Mouse (Mus musculus) frontal cortex, postnatal 36 days (tissue): ENCODE results near the gene Ndufa3.
"Not testable (repeated sequence)": the region's sequence is repeated elsewhere in the genome, so short reads cannot be mapped to it uniquely, and the experiment has no call there.

Source experiments
- DNase-seq, 2 experiments: peaks; one replicate each; pipeline ENCODE4 v3.0.0; 2022; ENCODE audit warnings: low spot score in 2 of 2

Ndufa3 gene

GRCm38 (mm10) chr7:3617242-3617995, at the start of gene Ndufa3:
TSS of gene Ndufa3 (plus strand) at chr7:3617373.
- DNase-seq, result peak; percentile 86 to 89

- DNase-seq, result no peak
Observed at GRCm38 (mm10) chr7:3569725-3570124, 47.4 kb upstream of the Ndufa3 start.

DNA sequence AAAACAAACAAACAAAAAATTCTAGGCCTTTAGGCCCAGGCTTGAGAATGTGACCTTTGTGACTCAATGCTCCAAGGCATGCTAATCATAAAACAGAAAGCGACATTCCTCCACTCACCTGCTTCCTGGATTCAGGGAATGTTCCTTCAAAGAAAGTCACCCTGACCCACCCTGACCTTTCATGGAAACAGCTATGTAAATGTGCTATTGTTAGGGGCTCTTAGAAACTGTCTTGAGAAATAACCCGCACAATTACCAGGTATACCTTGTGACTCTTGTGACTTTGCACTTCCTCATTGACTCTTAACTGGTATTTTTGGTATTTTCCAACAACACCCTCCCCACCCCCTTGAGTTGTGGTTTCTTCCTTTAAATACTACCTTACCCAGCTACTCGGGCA, 46.6 kb upstream of the Ndufa3 start:
- not testable (repeated sequence) for DNase-seq

DNA sequence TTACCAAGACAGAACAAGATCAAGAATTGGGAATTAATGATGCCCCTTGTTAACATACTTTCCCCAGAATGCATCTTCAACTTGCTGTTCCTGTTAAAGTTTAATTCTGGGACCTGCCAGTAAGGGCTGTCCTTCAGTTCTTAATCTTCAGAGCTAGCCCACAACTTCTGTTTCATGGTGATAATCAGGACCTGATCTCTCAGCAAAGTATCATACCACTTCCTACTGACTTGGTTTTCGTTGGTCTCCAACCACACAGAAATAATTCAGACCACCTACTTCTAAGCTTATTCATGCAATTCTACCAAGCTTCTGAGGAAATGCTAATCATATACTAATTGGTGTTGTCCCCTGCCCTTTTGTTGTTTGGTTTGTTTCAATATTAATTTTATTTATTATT, 45.3 kb upstream of the Ndufa3 start:
- no peak for DNase-seq

DNA sequence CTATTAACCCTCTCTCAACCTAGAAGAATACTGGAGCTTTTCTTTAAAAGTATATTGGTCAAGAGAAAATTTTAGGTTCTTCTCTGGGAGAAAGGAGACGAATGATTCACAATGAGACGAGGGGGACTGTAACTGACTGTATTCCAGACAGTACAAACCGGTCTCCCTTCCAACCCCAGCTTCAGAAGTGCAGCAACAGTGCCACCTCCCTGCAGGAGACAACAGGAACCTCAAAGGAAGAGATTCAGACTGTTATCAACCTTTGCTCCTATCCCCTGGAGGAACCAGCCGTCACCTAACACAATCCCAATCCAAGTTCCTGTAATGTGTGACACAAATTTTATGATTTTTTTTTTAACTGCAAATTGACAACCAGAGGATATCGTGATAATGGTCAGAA, 43.0 kb upstream of the Ndufa3 start:
- DNase-seq, result peak; percentile 28 to 30

- DNase-seq, result no peak
Observed at GRCm38 (mm10) chr7:3576354-3577124, 40.6 kb upstream of the Ndufa3 start.

DNA sequence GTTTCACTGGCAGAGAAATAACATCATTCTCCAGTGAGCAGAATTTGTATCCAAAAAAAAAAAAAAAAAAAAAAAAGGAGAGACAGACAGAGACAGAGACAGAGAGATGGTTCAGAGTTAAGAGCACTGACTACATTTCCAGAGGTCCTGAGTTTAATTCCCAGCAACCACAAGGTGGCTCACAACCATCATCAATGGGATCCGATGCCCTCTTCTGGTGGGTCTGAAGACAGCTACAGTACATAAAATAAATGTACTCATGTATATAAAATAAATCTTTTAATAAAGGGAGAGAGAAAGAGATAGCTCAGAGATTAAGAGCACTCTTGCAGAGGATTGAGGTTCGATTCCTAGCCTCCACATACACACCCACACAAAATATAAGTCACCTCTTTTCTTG, 39.0 kb upstream of the Ndufa3 start:
- DNase-seq, result no peak

GRCm38 (mm10) chr7:3578952-3579546, 38.1 kb upstream of the Ndufa3 start:
- no peak for DNase-seq

- DNase-seq, result no peak
Observed at GRCm38 (mm10) chr7:3580029-3580428, 37.1 kb upstream of the Ndufa3 start.

- no peak for DNase-seq
Observed at GRCm38 (mm10) chr7:3585763-3586162, 31.4 kb upstream of the Ndufa3 start.

- DNase-seq, result no peak
Observed at GRCm38 (mm10) chr7:3586255-3586654, 30.9 kb upstream of the Ndufa3 start.

GRCm38 (mm10) chr7:3587292-3587691, 29.9 kb upstream of the Ndufa3 start:
- no peak for DNase-seq

DNA sequence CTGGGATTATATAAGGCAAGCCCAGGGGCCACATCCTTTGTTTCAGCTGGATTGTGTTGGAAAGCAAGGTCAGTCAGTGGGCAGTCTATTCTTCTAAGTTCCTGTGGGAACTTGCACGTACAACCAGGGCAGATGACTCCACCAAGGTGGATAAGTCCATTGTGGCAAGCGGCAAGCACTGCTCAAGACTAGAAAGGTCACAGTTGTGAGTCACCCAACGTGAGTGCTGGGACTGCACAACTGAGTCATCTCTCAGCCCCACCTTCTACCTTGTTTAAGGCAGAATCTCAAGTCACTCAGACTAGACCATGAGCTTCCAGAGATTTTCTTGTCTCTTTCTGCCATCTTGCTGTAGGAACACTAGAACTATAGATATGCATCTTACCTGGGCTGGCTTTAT, 26.6 kb upstream of the Ndufa3 start:
- no peak for DNase-seq

GRCm38 (mm10) chr7:3591534-3591933, 25.6 kb upstream of the Ndufa3 start:
- DNase-seq, result no peak

DNA sequence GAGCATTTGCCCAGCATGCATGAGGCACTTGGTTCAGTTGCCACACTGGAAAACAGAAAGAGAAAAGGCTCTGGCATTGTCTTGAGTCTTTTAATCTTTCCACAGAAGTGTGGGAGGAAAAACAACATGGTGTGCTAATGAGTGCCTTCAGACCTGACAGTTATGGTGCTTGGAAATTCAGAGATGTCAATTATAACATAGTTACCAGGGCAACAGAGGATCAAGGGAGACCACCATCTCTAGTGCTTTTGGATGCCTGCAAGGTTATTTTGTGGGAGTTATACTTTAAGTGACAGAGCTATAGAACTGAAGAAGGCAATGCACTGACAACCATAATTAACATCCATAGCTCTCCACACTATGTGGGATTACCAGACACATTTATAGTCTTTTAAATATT, 23.3 kb upstream of the Ndufa3 start:
- no peak for DNase-seq

DNA sequence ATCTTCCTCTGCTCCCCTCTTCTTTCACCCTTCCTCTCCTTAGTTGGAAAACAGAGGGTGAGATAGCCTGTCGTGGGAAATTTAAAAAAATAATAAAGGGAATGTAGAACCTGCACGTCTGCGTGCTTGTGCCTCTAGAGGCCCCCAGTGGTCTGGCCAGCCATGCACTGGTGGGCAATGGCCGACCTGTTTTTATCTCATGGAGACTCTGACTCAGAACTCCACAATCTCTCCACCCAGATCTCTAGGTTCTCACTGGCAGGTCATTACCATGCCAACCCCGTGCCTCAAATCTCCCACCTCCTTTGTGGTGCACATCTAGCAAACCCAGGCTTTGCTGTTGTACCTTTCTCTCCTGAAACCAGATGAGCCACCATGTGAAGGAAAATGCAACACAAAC, 22.5 kb upstream of the Ndufa3 start:
- no peak for DNase-seq

DNA sequence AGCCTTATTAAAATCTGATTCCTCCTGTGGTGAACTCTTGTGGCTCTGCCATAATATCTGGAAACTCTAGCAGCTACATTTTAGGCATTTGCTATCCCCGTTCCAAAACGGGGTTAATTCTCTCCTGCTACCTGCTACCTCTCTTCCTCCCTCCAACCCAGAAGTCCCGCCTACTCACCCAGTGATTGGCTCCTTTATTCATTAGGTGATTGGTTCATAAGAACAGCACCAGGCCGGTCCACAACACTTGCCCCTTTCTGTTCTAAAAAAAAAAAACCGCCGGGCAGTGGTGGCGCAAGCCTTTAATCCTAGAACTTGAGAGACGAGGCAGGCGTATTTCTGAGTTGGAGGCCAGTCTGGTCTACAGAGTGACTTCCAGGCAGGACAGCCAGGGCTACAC, 22.0 kb upstream of the Ndufa3 start:
- DNase-seq, result no peak

- not testable (repeated sequence) for DNase-seq
Observed at GRCm38 (mm10) chr7:3597755-3598154, 19.4 kb upstream of the Ndufa3 start.

DNA sequence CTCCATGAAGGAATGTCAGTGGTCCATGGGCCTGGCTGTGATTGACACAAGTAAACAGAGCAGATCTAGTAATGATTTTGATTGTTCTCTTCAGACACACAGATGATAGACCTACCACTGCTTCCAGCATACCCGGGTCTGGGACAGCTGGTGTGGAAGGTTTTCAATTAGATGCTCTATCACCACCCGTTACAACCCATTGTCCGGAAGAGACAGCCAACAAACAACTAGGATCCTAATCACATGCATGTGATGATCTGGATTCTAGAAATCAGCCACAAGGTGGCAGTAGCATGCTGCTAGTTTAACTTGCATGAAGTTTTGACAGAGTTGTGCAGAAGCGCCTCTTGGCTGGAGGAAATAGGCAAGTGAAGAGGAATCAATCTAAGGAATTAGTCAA, 16.1 kb upstream of the Ndufa3 start:
- DNase-seq, result peak; percentile 45 to 84

GRCm38 (mm10) chr7:3606798-3607197, 10.4 kb upstream of the Ndufa3 start:
- no peak for DNase-seq

DNA sequence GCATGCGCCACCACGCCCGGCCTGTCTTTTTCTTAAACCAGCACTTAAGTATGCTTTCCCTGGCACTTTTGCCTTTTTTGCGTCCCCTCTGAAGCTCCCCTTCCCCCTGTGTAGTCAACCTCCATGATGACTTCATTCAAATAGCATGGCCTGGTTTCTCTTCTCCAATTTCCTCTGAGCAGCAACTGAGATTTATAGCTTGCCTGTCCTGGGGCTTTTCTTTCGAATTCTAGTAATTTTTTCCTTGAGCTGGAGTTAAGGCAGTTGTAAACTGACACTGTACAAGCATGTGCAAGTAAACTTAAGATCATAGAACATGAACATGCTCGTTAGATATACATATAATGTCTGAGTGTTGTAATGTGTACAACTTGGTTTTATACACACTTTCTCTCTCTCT, 9.8 kb upstream of the Ndufa3 start:
- no peak for DNase-seq

- no peak for DNase-seq
Observed at GRCm38 (mm10) chr7:3608668-3609067, 8.5 kb upstream of the Ndufa3 start.

GRCm38 (mm10) chr7:3609082-3609481, 8.1 kb upstream of the Ndufa3 start:
- no peak for DNase-seq
